Mouse (Mus musculus) cortical plate, adult 2 months (tissue): ENCODE measurements around the gene Mgat4b.

Experiments used
- CTCF ChIP-seq: fragments of 200-500 bp; IDR thresholded peaks from 2 replicates; pipeline ENCODE4 v1.5.1; 2011; ENCODE audit warnings: mild to moderate bottlenecking, control low read depth, low read length; ENCODE audit not compliant: insufficient read depth; ENCODE audit errors: extremely low read depth
- POLR2A ChIP-seq: fragments of 200-500 bp; IDR thresholded peaks from 2 replicates; pipeline ENCODE4 v1.6.1; 2011; ENCODE audit warnings: mild to moderate bottlenecking, low read length, control low read depth; ENCODE audit not compliant: insufficient read depth; ENCODE audit errors: extremely low read depth

DNA sequence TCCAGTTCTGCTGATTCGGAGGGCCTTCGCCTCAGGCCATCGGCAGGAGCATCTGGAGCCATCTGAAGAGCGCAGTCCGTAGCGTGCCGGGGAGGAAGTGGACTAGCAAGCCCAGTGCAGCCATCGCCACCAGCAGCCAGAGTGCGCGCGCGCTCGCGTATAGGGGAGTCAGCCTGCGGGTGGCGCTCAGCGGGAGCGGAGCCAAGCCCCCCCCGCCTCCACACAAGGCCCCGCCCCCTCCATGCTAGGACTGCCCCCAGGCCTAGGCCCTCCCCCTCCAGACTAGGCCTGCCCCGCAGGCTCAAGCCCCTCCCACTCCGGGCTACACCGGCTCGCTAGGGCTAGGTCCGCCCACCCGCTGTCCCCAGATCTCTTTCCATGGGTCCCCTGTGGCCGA, 25.8 kb downstream of the Mgat4b start:
- TF ChIP-seq CTCF (no peak), POLR2A (no peak)
